Mouse (Mus musculus) cerebellum, adult 11-12 months (tissue): ENCODE data around the gene Krt87.
A peak's percentile ranks its signal among the peaks of the same experiment; 100 is the strongest.

ENCODE experiments used
- DNase-seq: peaks from one replicate; pipeline ENCODE4 v3.0.0; 2022

The Krt87 gene

DNA sequence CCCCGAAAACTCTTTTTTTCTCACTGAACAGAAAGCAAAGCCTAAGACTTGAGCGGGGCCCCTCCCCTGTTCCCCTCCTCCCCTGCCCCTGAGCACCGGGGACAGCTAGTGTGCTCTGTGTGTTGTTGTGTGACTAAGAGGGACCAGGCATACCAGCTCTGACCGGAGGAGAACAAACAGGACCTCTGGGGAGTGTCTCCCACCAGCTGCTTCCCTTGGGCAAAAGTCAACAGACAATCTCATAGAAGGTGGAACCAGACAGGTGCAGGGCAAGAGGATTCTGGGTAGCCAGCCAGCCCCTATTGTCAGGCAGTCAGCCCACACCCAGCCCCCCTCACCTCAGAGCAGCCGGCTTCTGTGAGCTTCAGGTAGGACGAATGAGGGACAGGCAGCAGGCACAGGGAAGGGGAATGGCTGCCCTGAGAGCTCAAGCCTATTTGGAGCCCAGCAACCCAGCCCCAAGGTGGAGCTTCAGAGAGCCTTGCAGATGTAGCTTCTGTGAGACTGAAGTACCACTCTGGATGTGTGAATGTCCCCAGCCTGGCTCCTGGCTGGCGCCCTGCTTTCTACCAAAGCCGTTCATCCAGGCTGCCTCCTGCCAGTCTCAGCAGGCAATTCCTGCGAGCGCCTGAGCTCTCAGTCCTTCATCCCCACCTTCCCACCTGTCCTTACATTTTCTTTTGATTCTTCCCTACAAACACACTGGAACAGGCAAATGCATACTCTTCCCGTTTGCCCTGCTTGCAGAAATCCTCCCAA lies 23.6 kb downstream of the Krt87 start:
- peak; percentile 45 for DNase-seq

DNA sequence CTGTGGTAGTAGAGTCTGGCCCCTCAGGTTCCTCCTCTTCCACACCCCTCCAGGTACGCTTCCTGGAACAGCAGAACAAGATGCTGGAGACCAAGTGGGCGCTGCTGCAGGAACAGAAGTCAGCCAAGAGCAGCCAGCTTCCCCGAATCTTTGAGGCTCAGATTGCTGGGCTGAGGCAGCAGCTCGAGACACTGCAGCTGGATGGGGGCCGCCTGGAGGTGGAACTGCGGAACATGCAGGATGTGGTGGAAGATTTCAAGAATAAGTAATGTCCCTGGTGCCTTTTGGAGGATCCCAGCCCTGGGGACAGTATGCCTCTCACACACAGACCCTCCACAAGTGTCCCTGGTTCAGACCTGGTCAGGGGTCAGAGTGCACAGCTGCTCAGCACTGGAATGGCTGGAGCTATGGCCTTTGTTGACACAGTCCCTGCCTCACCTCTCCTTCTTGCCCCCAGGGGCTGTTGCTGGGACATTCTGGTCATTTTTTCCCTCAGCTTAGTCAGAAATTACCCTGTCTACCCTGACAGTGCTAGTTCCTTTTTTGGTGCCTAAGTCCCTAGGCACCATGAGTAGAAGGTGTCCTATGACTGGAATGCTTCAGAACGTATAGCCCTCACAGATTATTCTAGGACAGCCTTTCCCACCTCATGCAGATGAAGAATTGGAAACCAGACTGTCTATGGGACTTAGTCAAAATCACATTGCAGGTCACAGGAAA lies 24.5 kb downstream of the Krt87 start:
- no peak for DNase-seq

DNA sequence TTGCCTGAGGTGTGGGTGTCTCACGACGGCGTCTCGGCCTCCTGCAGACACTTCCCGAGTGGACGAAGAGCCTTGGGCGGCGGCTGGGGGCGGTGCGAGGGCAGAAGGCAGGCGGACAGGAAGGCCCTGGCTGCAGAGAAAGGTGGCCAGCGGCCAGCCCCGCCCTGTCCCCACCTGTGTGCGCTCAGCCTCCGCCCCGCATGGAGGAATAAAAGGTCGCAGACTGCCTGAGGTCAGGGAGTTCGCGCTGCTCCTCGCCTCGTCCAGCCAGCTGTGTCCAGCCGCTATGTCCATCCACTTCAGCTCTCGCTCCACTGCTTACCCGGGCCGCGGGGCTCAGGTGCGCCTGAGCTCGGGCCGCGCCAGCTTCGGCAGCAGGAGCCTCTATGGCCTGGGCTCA lies 26.4 kb downstream of the Krt87 start:
- no peak for DNase-seq

DNA sequence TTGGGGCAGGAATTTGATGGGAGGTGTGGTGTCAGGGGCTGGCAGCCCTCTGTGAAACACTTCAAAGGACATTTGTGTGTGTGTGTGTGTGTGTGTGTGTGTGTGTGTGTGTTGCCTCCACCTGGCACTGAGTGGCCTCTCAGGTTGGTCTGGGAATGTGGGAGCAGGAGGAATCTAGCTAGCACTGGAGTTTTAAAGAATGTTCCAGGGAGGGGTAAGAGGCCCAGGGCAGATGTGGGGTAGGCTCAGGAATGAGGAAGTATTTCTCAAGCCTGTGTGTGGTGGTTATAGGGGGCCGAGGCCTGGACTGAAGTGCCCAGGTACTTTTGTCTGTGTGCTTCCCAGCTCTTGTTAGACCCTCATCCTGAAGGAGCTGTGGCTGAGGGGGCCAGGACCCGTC lies 27.8 kb downstream of the Krt87 start, which contains the start of gene Krt7:
TSS of gene Krt7 (plus strand) at position 269 of the 400 bp plus-strand sequence.
- DNase-seq = no peak

DNA sequence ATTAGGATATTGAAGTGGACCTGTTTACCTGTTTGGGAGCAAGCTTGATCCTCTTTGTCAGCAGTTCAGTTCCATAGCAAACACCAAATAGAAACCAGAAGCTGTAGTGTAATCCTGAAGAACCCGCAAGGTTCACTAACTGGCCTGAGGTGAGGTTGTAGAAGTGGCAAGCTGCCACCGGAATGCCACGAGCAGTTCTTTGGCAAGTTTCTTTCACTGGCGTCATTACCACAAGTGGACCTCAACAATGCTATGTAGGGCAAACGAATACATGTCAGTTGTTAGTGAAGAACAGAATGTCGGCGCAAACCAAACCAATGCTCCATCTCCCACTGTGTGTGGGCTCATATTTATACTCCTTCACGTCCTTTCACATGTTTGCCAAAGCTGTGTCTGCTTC lies 40.3 kb downstream of the Krt87 start:
- DNase-seq = no peak

DNA sequence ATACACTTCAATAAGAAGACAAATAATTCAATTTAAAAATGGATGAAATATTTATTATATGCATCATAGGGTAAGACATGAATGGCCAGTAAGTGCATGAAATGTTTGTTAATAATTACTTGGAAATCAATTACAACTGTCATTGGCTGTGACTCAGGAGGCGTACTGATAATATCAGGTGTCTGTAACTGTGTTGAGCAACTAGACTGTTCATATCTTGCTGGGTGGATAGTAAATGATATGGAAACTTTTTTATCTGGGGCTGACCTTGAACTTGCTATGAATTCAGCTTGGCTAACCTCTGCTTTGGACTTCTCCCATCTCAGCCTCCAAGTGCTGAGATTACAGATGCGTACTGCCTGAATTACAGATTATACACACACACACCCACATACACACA lies 40.9 kb downstream of the Krt87 start:
- DNase-seq = no peak

DNA sequence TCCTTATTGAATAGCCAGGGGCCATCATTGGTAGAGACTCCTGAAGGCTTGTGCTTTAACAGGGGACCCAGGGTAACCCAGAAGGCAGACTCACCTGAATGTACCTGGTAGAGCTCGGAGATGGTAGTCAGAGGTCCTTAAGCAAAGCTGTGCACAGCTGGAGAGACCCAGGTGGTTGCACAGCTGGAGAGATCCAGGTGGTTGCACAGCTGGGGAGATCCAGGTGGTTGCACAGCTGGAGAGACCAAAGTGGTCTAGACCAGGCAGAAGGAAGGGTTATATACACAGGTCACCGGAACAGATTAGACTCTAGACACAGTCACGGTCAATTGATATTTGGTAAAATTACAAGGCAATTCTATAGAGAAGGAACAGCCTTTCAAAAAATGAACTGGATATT lies 41.7 kb downstream of the Krt87 start:
- no peak for DNase-seq

DNA sequence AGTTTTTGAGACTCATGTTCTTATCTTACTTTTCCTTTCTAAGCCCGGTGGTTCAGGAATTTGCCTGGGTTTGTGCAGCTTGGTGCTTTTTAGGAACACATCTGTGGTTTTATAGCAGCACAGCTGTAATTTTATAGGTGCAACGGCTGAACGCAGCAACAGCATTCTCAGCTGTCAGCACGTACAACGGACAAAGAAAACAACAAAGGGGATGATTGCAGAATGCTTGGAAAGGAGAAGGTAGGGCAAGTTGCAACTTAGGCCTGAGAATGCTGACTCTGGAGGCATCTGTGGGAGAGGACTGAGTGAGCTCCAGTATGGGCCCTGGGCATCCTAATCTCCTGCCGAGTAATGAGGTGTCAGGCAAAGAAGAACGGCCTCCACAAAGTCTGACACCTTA lies 42.1 kb downstream of the Krt87 start:
- no peak for DNase-seq

DNA sequence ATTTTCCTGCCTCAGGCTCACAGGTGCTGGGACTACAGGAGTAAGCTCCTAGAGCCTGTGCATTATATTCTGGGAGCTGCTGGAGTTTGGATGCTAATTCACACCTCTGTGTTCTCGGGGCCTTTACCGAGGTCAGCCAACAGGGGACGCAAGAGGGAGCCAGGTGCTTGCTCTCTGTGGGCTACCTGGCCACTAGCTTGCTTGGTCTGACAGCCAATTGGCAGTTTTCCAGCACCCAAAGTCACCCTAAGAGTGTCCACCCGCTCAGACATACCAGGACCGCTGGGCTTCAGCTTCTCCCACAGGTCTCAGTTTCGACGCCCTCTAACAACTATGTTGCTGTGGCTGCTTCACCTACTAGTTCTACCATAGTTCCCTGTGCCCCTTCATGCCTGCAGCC lies 43.7 kb downstream of the Krt87 start:
- no peak for DNase-seq

DNA sequence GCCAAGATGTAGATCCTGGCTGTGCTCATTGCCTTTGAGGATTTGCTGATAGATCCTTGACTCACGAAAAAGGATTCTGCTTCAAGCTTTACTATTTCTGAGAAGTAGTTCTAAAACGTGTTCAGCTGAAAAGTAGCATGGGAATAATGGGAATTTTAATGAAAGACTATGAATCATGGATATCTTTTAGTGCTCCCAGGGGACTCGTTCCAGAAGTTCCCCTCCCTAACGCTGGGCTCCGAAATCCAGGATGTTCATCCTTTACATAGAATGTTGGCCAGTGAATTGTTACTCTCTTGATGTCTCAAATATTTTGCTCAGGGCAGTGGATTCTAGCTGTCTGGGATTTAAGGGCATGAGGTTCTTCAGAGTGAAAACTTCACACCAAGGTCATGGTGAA lies 46.4 kb downstream of the Krt87 start:
- no peak for DNase-seq

DNA sequence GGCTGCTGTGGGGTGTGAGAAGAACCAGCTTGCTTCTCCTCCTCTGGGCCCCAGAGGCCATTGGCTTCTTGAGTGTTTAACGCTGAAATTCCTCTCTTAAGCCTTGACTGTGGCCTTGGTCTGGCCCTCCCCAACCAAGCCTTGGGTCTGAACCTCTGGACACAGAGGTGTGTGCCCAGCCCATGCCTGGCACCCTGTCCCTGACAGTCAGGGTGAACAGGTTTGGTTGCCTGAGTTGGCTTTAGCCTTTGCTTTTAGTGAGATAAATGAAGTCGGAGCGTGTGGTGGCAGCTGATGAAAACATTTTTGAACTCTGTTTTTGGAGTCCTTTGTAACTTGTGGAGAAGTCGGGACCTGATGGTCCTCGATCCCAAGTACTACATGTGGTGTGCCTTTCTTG lies 48.4 kb downstream of the Krt87 start:
- DNase-seq = no peak

DNA sequence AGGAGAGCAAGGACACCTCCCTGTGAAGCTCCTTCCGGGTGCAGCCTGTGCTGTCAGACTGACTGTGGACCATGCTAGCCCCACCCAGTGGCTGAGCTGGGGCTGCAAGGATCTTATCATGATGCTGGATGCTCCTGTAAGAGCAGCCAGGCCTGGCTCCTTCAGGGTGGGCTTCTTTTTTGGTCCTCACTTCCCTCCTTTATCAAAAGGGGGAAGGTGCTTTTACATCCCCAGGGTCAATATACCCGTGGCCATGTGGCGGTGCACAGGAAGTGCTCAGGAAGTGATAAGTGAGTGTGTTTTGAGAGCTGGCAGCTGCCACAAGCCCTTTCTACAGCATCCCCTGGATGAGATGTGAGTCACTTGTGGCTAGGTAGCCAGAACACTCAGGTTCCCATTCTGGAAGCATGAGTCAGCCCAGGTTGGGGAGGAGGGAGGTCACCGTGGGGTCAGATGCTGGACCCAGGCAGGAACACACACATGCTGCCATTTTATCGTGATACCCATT lies 50.5 kb downstream of the Krt87 start:
- no peak for DNase-seq

DNA sequence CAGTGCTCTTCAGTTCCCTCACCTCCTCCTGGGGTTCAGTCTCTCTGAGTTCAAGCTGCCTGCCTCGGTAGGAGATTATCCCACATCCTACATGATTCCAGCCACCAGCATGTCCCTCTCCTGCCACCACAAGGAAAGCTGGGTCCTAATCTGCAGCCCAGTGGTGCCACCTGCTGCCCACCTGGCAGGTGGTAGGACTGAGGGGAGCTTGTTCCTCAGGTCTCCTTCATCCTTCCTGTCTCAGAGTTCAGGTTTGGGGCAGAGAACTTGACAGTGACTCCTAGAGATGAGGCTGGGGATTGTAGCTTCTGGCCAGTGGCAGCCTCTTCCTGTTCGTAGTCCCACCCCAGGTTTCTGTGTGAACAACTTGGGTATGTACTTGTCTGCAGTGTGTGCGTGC lies 51.4 kb downstream of the Krt87 start:
- DNase-seq = no peak

DNA sequence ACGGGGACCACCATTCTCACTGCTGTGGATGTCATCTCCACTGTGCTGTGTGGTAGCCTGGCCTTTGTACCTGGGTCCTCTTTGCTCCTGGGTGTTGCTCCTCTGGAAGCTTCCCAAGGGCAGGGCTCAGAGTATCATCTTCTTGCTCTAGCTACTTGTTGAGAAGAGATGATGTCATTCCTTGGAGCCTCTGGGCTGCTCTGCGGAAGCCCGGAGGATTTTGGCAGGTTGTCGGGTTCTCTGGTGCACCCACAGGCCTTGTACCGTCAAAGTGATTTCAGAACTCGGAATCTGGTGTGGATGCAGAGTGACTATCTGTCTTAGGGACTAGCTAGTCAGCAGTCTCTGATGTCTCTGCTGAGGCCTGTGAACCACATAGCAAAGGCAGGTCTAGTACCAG lies 53.5 kb downstream of the Krt87 start:
- no peak for DNase-seq

DNA sequence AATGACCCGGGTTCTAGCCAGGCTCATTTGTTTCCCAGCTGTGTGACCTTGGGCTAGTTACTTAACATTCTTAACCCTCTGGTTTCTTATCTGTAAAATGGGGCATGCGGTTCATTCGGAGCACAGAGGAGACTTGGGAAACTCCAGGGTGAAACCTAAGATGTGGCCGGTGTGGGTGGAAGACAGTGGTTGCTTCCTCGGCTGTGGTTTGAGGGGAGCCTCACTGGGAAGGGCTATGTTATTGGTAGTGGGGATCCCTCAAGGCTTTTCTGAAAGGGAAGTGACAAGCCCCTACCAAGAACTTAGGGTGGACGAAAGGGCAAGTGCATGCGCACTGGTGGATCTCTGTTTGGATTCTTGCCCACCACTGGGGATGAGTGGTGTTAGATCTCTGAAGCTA lies 54.0 kb downstream of the Krt87 start:
- no peak for DNase-seq

DNA sequence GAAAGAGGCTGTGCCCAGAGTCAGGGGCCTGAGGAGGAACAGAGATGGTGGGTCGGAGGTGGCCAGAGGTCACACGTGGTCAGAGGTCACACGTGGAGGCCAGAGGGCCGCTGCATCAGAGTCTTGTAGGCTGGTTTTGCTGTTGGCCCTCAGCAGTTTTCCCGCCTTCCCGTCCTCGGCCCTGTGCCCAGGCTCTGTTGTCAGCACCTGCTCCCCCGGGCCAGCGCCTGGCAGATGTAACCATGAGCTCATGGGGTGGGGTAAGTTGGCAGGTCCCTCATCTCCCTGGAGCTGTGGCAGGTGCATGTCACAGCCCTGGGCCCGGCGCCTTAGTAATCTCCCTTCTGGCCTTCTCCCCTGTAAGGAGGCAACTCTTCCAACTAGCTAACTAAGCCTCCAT lies 55.8 kb downstream of the Krt87 start:
- DNase-seq = peak; percentile 74

DNA sequence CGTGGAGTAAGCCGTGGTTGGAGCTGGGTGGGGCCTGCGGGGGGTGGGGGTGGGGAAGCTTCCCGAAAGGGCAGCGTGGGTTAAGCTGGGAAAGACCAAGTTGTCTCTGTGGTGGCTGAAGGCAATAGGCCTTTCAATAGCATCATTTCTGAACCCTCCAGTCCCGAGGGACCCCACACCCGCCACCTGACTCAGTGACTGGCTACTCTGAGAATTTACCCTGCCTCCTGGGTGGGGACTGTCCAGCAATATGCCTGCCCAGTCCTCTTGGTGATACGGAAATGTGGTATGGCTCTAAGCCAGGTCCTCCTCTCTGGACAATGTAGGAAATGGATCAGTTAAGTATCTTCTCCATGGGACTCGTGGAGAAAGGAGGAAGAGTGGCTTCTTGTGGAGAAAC lies 56.8 kb downstream of the Krt87 start:
- no peak for DNase-seq
